Mouse (Mus musculus): ENCODE data around the gene Olfr355. TPM values are rescaled to one million over a fixed set of nuclear protein-coding genes. Genes with fewer than 3 reads are reported as not detected.

Olfr355 gene
- not detected in 2 replicates for polyA plus RNA-seq (2012; rRNA removed)

DNA sequence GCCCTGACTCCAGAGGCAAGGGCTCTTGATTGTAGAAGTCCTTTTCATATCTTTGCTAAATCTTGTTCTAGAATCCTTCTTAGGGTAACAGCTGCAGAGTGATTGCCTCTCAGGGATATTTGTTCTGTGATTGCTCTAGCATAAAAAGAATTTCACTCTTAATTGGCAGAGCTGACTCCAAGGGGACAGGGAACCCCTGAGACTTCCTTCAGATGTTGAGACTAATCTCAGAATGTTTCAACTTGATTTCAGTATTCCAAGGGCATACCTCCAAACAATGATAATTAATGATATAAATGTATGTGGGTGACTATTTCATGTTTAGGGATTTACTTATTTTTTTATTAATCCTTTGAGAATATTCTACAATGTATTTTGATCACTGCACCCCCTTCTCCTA lies at the start of gene Olfr355:
Gene Olfr355 (minus strand): TSS at position 101 of the 400 bp plus-strand sequence.
- DNase-seq (ENCODE audit: low read depth, low spot score), result no peak

DNA sequence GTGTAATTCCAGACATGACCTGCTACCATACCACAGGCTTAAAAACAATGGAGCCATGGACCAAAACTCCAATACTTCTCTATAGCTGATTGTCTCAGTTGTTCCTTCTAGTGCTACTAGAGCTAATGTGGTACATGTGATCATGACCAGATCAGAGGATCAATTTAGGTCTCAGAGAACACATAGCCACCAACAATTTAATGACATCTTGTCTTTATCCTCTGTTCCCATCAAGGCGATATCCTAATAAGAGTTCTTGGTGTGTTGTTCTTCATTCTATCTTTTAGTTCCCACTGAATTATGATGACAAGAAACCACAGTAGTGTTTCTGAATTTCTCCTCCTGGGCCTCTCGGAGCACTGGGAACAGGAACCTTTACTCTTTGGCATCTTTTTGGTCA lies 8.1 kb upstream of the Olfr355 start, which contains the start of gene Olfr356:
Gene Olfr356 (plus strand): TSS at position 301 of the 400 bp plus-strand sequence.
- DNase-seq (ENCODE audit: low read depth, low spot score), result no peak
- WGBS, result 90% methylated on average over 2 of the region's 2 CpGs

DNA sequence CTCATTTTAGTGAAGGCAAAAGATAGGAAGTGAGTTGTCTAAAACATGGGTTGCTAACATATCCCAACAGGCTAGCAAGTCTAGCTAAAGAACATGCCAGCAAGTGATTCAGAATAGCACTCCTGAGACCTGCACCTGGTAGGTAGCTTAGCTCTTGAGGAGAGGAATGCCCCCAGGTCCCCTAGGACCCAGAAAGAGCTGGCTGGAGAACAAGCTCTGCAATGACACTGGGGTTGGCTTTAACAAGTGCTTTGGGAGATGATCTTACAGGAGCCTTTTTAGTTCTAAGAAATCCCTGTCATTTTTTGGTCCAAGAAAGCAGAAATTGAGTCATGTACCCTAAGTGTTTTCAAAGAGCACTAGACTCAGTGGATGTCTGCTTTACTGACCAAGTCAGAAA lies 23.3 kb downstream of the Olfr355 start, which contains the start of gene Olfr354:
Gene Olfr354 (plus strand): TSS at position 301 of the 400 bp plus-strand sequence.
- DNase-seq (ENCODE audit: low read depth, low spot score), result no peak

DNA sequence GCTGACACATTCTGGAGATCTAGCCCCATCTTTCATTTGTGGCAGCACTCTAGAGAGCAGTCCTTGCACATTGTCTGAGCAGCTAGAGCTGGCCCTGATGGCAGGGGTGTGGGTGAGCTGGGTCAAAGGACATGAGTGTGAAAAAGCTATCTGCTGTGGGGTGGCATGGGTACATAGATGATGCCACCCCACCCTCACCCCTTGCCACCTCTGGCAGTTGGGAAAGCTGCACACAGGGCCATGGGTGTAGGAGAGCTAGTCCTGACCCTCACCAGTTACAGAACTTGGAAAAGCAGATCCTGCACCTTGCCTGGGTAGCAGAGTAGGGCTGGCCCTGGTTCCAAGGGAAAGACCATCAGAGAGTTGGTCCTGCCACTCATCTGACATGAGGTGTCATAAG lies 31.6 kb downstream of the Olfr355 start:
- DNase-seq (ENCODE audit: low read depth, low spot score), result no peak

DNA sequence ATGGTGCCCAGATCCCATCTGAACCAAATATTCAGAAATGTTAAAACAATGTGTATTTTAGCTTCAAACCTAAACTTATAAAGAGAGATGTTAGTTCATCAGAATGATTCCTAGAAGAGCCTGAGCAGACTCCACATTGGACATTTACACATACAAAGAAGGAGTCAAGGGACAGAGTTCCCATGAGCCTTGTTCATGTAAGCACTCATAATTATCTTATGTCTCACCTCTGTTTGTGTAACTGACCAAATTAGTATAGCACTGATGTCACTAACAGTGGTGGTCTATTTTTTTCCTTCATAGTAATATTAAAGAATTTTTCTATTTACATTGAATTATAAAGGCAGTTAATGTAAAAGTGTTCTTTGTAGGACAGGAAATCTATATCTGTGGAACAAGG lies 35.9 kb downstream of the Olfr355 start, which contains the start of gene Olfr353:
Gene Olfr353 (minus strand): TSS at position 101 of the 400 bp plus-strand sequence.
- no peak for DNase-seq (ENCODE audit: low read depth, low spot score)

Other genes with a start within 250 kb of the Olfr355 start
- gene Olfr346, start 243.1 kb downstream of the Olfr355 start, polyA plus RNA-seq (2012; rRNA removed), result not detected in 2 replicates
- not detected in 2 replicates for gene Olfr347, start 197.0 kb downstream of the Olfr355 start, polyA plus RNA-seq (2012; rRNA removed)
- not detected in 2 replicates for gene Olfr348, start 144.6 kb downstream of the Olfr355 start, polyA plus RNA-seq (2012; rRNA removed)
- gene Olfr50, start 138.4 kb downstream of the Olfr355 start, polyA plus RNA-seq (2012; rRNA removed), result not detected in 2 replicates
- gene Olfr3, start 111.9 kb downstream of the Olfr355 start, polyA plus RNA-seq (2012; rRNA removed), result not detected in 2 replicates
- gene Olfr350, start 82.6 kb downstream of the Olfr355 start, polyA plus RNA-seq (2012; rRNA removed), result not detected in 2 replicates
- gene Olfr351, start 66.2 kb downstream of the Olfr355 start, polyA plus RNA-seq (2012; rRNA removed), result not detected in 2 replicates
- gene Olfr352, start 60.4 kb downstream of the Olfr355 start, polyA plus RNA-seq (2012; rRNA removed), result not detected in 2 replicates
- gene Olfr353, start 36.0 kb downstream of the Olfr355 start, polyA plus RNA-seq (2012; rRNA removed), result not detected in 2 replicates
- not detected in 2 replicates for gene Olfr354, start 23.2 kb downstream of the Olfr355 start, polyA plus RNA-seq (2012; rRNA removed)
- gene Olfr356, start 8.2 kb upstream of the Olfr355 start, polyA plus RNA-seq (2012; rRNA removed), result not detected in 2 replicates
- gene Olfr357, start 64.9 kb upstream of the Olfr355 start, polyA plus RNA-seq (2012; rRNA removed), result not detected in 2 replicates
- not detected in 2 replicates for gene Olfr358, start 80.4 kb upstream of the Olfr355 start, polyA plus RNA-seq (2012; rRNA removed)
- not detected in 2 replicates for gene Olfr360, start 136.8 kb upstream of the Olfr355 start, polyA plus RNA-seq (2012; rRNA removed)
- gene Olfr361, start 160.4 kb upstream of the Olfr355 start, polyA plus RNA-seq (2012; rRNA removed), result not detected in 2 replicates
- not detected in 2 replicates for gene Olfr362, start 189.0 kb upstream of the Olfr355 start, polyA plus RNA-seq (2012; rRNA removed)
- not detected in 2 replicates for gene Olfr364-ps1, start 210.4 kb upstream of the Olfr355 start, polyA plus RNA-seq (2012; rRNA removed)